Mouse (Mus musculus): ENCODE measurements around the gene Ap1m2. TPM values are rescaled to one million over a fixed set of nuclear protein-coding genes. Genes with fewer than 3 reads are reported as not detected.

The Ap1m2 gene
- polyA plus RNA-seq, 2 experiments, result 0.07 to 0.24 TPM

- no peak overlapping the region for H3K4me2 ChIP-seq (ENCODE audit: low read depth)
- no peak for ATAC-seq (ENCODE audit: insufficient read depth)
- H3K4me3 ChIP-seq (ENCODE audit: insufficient read depth in 1 of 2, low read depth in 2 of 2, low read length in 2 of 2), result no peak overlapping the region
- no peak for DNase-seq (ENCODE audit: low read depth in 3 of 3, low spot score in 3 of 3)
- H3K27me3 ChIP-seq (ENCODE audit: control insufficient read depth, insufficient read depth, low read length), result peaks cover 19% of the 10 kb centered on the region
- H3K9me3 ChIP-seq (ENCODE audit: control insufficient read depth, low read length), result no peaks in the 10 kb centered on the region
- H3K27ac ChIP-seq, result no peak overlapping the region
- no peaks in the 10 kb centered on the region for H3K36me3 ChIP-seq (replicated peaks; ENCODE audit: control insufficient read depth, insufficient read depth, low read depth)
- no peaks in the 10 kb centered on the region for H3K4me1 ChIP-seq (replicated peaks; ENCODE audit: control insufficient read depth in 2 of 2, insufficient read depth in 2 of 2, low read length in 1 of 2)
- H3K9ac ChIP-seq (replicated peaks), result no peak overlapping the region
- TF ChIP-seq EP300 (IDR thresholded peaks at IDR 0.05; ENCODE audit: low read depth) (no peak), CTCF (IDR thresholded peaks at IDR 0.05; ENCODE audit: low read depth) (no peak)
These were observed 57.4 kb downstream of the Ap1m2 start for GRCm38 (mm10) chr9:21254690-21255089.

GRCm38 (mm10) chr9:21251116-21251735 is 60.9 kb downstream of the Ap1m2 start:
- no peaks in the 10 kb centered on the region for H3K36me3 ChIP-seq (replicated peaks; ENCODE audit: control insufficient read depth, insufficient read depth, low read depth)
- no peaks in the 10 kb centered on the region for H3K4me1 ChIP-seq (replicated peaks; ENCODE audit: control insufficient read depth in 2 of 2, insufficient read depth in 2 of 2, low read length in 1 of 2)
- H3K27me3 ChIP-seq (ENCODE audit: control insufficient read depth, insufficient read depth, low read length), result peaks cover 50% of the 10 kb centered on the region
- H3K4me2 ChIP-seq (ENCODE audit: low read depth), result no peak overlapping the region
- H3K27ac ChIP-seq, result no peak overlapping the region
- ATAC-seq (ENCODE audit: insufficient read depth), result no peak
- H3K4me3 ChIP-seq (ENCODE audit: insufficient read depth in 1 of 2, low read depth in 2 of 2, low read length in 2 of 2), result no peak overlapping the region
- H3K9ac ChIP-seq (replicated peaks), result no peak overlapping the region
- TF ChIP-seq CTCF (IDR thresholded peaks at IDR 0.05; ENCODE audit: low read depth) (no peak), EP300 (IDR thresholded peaks at IDR 0.05; ENCODE audit: low read depth) (no peak)
- no peak for DNase-seq (ENCODE audit: low read depth in 3 of 3, low spot score in 3 of 3)
- no peaks in the 10 kb centered on the region for H3K9me3 ChIP-seq (ENCODE audit: control insufficient read depth, low read length)
- WGBS (ENCODE audit: insufficient replicate concordance), result 62% methylated on average over 13 of the region's 13 CpGs

- peaks cover 58% of the 10 kb centered on the region for H3K27me3 ChIP-seq (ENCODE audit: control insufficient read depth, insufficient read depth, low read length)
- no peak for ATAC-seq (ENCODE audit: insufficient read depth)
- no peak for DNase-seq (ENCODE audit: low read depth in 3 of 3, low spot score in 3 of 3)
These were observed 61.6 kb downstream of the Ap1m2 start for GRCm38 (mm10) chr9:21250509-21250908.

GRCm38 (mm10) chr9:21249629-21250508 is 62.3 kb downstream of the Ap1m2 start:
- Histone ChIP-seq H3K4me3 (ENCODE audit: insufficient read depth in 1 of 2, low read depth in 2 of 2, low read length in 2 of 2) (no peak overlapping the region), H3K4me2 (ENCODE audit: low read depth) (no peak overlapping the region), H3K9me3 (ENCODE audit: control insufficient read depth, low read length) (no peaks in the 10 kb centered on the region), H3K36me3 (replicated peaks; ENCODE audit: control insufficient read depth, insufficient read depth, low read depth) (no peaks in the 10 kb centered on the region), H3K9ac (replicated peaks) (no peak overlapping the region), H3K27ac (no peak overlapping the region), H3K27me3 (ENCODE audit: control insufficient read depth, insufficient read depth, low read length) (peaks cover 64% of the 10 kb centered on the region), H3K4me1 (replicated peaks; ENCODE audit: control insufficient read depth in 2 of 2, insufficient read depth in 2 of 2, low read length in 1 of 2) (no peaks in the 10 kb centered on the region)
- DNase-seq (ENCODE audit: low read depth in 3 of 3, low spot score in 3 of 3), result no peak
- TF ChIP-seq EP300 (IDR thresholded peaks at IDR 0.05; ENCODE audit: low read depth) (no peak), CTCF (IDR thresholded peaks at IDR 0.05; ENCODE audit: low read depth) (no peak)
- 16% methylated on average over 17 of the region's 17 CpGs for WGBS (ENCODE audit: insufficient replicate concordance)
- peak; percentile 42; the same call in 1 of the 2 replicates for ATAC-seq (ENCODE audit: insufficient read depth)

More at GRCm38 (mm10) chr9:21250509-21250908, 61.6 kb downstream of the Ap1m2 start:
- Histone ChIP-seq H3K36me3 (replicated peaks; ENCODE audit: control insufficient read depth, insufficient read depth, low read depth) (no peaks in the 10 kb centered on the region), H3K9ac (replicated peaks) (no peak overlapping the region), H3K9me3 (ENCODE audit: control insufficient read depth, low read length) (no peaks in the 10 kb centered on the region), H3K27ac (no peak overlapping the region), H3K4me1 (replicated peaks; ENCODE audit: control insufficient read depth in 2 of 2, insufficient read depth in 2 of 2, low read length in 1 of 2) (no peaks in the 10 kb centered on the region), H3K4me3 (ENCODE audit: insufficient read depth in 1 of 2, low read depth in 2 of 2, low read length in 2 of 2) (no peak overlapping the region), H3K4me2 (ENCODE audit: low read depth) (no peak overlapping the region)
- TF ChIP-seq CTCF (IDR thresholded peaks at IDR 0.05; ENCODE audit: low read depth), result no peak
- TF ChIP-seq EP300 (IDR thresholded peaks at IDR 0.05; ENCODE audit: low read depth), result no peak
- WGBS (ENCODE audit: insufficient replicate concordance), result 29% methylated on average over 2 of the region's 2 CpGs

- Histone ChIP-seq H3K9ac (replicated peaks) (no peak within 1 kb of the TSS), H3K4me1 (replicated peaks; ENCODE audit: control insufficient read depth in 2 of 2, insufficient read depth in 2 of 2, low read length in 1 of 2) (no peaks in the 10 kb centered on the region), H3K4me3 (ENCODE audit: insufficient read depth in 1 of 2, low read depth in 2 of 2, low read length in 2 of 2) (peak within 1 kb of the TSS in 1 of 2 experiments; percentile 34; a peak in 2 of 4 replicates), H3K9me3 (ENCODE audit: control insufficient read depth, low read length) (no peaks in the 10 kb centered on the region), H3K4me2 (ENCODE audit: low read depth) (peak within 1 kb of the TSS; percentile 51), H3K27me3 (ENCODE audit: control insufficient read depth, insufficient read depth, low read length) (peaks cover 79% of the 10 kb centered on the region), H3K36me3 (replicated peaks; ENCODE audit: control insufficient read depth, insufficient read depth, low read depth) (no peaks in the 10 kb centered on the region), H3K27ac (no peak within 1 kb of the TSS)
- DNase-seq (ENCODE audit: low read depth in 3 of 3, low spot score in 3 of 3) (no peak), ATAC-seq (ENCODE audit: insufficient read depth) (no peak)
- no peak for TF ChIP-seq CTCF (IDR thresholded peaks at IDR 0.05; ENCODE audit: low read depth)
- TF ChIP-seq EP300 (IDR thresholded peaks at IDR 0.05; ENCODE audit: low read depth), result no peak
- WGBS (ENCODE audit: insufficient replicate concordance), result 3% methylated on average over 30 of the region's 30 CpGs
These were observed 63.8 kb downstream of the Ap1m2 start, which contains the start of gene S1pr5 for GRCm38 (mm10) chr9:21248326-21248725. S1pr5 (minus strand) TSS chr9:21248443.

All from liver, embryonic 14.5 days (tissue).